Mouse (Mus musculus): Measurements from ENCODE around the gene Atxn2l. TPM values are rescaled to one million over a fixed set of nuclear protein-coding genes. Genes with fewer than 3 reads are reported as not detected.

Atxn2l gene
- polyA plus RNA-seq (2016; fragmentation: Nextera tagmentation; extraction: Ambion mirVana), result 44.8 and 50.2 TPM in 2 replicates

DNA sequence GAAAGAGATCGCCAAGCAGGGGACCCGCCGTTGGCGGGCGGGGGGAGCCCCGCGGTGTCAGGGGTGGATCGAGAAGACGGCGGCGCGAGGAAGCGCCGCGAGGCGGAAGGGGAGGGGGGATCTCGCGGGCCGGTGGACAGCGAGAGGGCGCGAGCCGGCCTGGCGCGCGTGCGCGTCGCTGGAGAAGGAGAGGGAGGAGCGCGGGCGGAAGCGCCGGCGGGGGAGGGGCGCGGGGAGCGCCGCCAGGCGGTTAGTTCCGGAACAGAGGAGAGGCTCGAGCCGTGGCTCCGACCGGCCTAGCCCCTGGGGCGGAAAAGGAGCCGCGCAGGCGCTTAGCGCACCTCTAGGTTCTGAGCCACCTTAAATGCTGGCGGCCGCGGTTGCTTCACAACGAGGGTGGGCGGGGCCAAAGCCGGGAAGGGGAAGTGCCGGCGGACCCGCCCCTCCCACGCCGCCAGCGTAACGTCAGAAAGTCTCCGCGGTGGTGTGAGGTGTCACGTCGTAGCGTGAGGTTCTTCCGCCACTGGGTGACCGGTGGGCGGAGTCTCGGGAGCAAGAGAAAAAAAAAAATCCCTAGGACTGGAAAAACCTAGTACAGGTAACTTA, at the start of gene Atxn2l:
Atxn2l (minus strand) TSS at position 165 of the 606 bp plus-strand sequence.
- peak; percentile 99 for DNase-seq (ENCODE audit: low spot score)
- Histone ChIP-seq H3K4me1 (peaks cover 28% of the 10 kb centered on the region), H3K27me3 (ENCODE audit: low read depth, poor library complexity, severe bottlenecking) (no peaks in the 10 kb centered on the region), H3K4me3 (peak within 1 kb of the TSS; percentile 100), H3K27ac (replicated peaks) (peak within 1 kb of the TSS; percentile 100), H3K36me3 (peaks cover 29% of the 10 kb centered on the region), H3K9me3 (replicated peaks) (no peaks in the 10 kb centered on the region)
- under 1% methylated on average over 70 of the region's 72 CpGs for WGBS

DNA sequence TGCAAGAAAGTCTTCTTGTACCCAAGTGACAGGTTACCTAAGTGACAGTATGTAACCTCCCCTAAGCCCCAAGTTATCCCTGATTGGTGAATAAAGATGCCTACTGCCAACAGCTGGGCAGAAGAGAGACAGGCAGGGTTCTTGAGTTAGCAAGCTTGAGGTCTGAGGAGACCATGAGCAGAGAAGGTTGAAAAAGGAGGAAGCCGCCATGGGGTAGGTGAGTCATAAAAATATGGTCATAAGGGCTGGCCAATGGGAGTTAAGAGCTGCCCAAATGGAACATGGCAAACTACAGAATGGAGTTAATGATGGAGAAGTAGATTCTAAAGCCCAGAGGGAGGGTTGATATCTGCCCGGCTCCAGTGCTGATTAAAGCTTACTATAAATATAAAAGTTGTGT, 42.4 kb upstream of the Atxn2l start:
- H3K27ac ChIP-seq (replicated peaks), result no peak overlapping the region
- WGBS, result 91% methylated on average over 2 of the region's 2 CpGs
- no peaks in the 10 kb centered on the region for H3K4me1 ChIP-seq
- H3K4me3 ChIP-seq, result no peak overlapping the region
- no peak for DNase-seq (ENCODE audit: low spot score)
- H3K36me3 ChIP-seq, result peaks cover 80% of the 10 kb centered on the region
- H3K9me3 ChIP-seq (replicated peaks), result no peaks in the 10 kb centered on the region
- no peaks in the 10 kb centered on the region for H3K27me3 ChIP-seq (ENCODE audit: low read depth, poor library complexity, severe bottlenecking)

DNA sequence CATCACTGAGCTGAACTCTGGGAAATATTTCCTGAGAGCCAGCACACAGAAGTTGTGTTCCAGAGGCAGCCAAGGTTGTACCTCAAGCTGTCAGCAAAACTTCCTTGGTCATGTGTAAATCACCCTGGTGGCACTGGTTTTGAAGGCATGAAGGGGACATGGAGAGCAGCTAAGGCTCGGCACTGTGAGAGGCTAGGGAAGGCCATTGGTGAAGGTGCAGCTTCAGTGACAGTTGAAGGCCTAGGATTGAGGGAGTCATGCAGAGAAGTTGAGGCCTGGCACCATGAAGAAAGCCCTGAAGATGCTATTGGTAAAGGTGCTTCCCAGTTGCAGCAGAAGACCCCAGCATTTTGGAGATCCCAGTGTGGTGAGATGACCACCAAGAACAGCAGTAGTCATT, 38.4 kb upstream of the Atxn2l start:
- H3K9me3 ChIP-seq (replicated peaks), result no peaks in the 10 kb centered on the region
- H3K4me3 ChIP-seq, result no peak overlapping the region
- H3K4me1 ChIP-seq, result no peaks in the 10 kb centered on the region
- no peak for DNase-seq (ENCODE audit: low spot score)
- peaks cover 8% of the 10 kb centered on the region for H3K27me3 ChIP-seq (ENCODE audit: low read depth, poor library complexity, severe bottlenecking)
- H3K36me3 ChIP-seq, result peaks cover 40% of the 10 kb centered on the region
- WGBS, result 74% methylated on average over 1 of the region's 1 CpGs
- no peak overlapping the region for H3K27ac ChIP-seq (replicated peaks)

DNA sequence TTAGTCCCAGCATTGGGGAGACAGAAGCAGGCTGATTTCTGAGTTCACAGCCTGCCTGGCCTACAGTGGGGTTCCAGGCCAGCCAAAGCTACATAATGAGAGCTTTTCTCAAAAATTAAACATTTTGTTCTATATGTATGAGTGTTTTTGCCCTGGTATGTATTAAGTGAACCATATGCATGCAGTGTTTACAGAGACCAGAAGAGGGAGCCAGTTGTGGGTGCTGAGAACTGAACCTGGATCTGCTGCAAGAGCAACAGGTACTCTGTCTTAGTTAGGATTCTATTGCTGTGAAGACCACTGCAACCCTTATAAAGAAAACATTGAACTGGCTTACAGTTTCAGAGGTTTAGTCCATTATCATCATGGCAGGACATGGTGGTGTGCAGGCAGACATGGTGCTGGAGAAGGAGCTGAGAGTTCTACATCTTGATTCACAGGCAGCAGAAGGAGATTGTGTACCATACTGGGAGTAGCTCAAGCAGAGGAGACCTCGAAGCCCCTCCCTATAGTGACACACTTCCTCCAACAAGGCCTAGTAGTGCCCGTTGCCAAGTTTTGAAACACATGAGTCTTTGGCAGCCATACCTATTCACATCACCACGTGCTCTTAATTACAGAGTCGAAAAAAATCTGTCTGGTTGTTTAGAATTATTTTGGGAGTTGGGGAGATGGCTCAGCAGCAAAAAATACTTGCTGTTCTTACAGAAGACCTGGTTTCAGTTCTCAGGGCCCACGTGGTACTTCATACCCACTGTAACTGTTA, 34.8 kb upstream of the Atxn2l start:
- Histone ChIP-seq H3K27ac (replicated peaks) (no peak overlapping the region), H3K27me3 (ENCODE audit: low read depth, poor library complexity, severe bottlenecking) (peaks cover 30% of the 10 kb centered on the region), H3K4me3 (no peak overlapping the region), H3K9me3 (replicated peaks) (no peaks in the 10 kb centered on the region), H3K4me1 (peaks cover 8% of the 10 kb centered on the region), H3K36me3 (peaks cover 7% of the 10 kb centered on the region; the same call in 1 of the 2 replicates)
- 80% methylated on average over 5 of the region's 5 CpGs for WGBS
- DNase-seq (ENCODE audit: low spot score), result no peak

DNA sequence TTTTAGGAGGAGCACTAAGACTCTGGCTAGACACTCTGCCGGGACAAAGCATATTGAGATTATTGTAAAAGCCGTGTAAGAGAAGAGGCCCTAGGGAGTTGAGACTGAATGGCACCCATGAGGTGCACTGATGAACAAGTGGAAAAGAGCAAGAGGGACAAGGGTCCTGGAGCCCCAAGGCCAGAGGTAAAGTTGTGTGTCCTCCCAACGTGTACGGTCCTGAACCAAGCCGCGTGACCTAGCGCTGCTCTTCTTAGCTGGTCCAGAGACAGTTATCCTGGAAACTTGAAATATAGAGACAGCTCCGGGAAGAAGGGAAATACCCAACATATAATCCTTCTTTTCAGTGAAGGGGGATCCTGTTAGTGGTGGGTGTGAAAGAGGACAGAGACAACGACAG, 33.2 kb upstream of the Atxn2l start:
- 56% methylated on average over 9 of the region's 9 CpGs for WGBS
- no peak for DNase-seq (ENCODE audit: low spot score)
- H3K36me3 ChIP-seq, result no peaks in the 10 kb centered on the region
- peaks cover 30% of the 10 kb centered on the region for H3K27me3 ChIP-seq (ENCODE audit: low read depth, poor library complexity, severe bottlenecking)
- peaks cover 8% of the 10 kb centered on the region for H3K4me1 ChIP-seq
- no peak overlapping the region for H3K27ac ChIP-seq (replicated peaks)
- H3K4me3 ChIP-seq, result peak overlapping the region; percentile 64
- H3K9me3 ChIP-seq (replicated peaks), result no peaks in the 10 kb centered on the region

DNA sequence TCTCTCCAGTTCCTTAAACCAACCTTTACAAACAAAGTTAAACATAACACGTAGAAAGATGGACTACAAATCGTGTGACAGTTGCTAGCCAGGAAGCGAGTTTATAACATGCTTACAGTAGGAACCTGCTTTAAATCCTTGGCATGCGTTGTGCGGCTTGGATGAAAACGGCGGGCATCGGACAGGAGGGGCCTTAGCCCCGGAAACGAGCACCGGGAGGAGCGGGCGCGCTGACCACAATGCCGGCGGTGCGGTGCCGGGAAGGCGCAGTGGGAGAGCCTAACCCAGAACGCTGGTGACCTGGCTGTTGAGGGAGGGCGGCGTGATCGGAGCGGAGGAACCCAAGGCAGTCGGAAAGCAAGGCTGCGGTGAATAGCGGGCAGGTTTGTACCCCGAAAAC, 32.5 kb upstream of the Atxn2l start:
- Histone ChIP-seq H3K4me1 (peaks cover 8% of the 10 kb centered on the region), H3K4me3 (peak overlapping the region; percentile 64), H3K36me3 (no peaks in the 10 kb centered on the region), H3K9me3 (replicated peaks) (no peaks in the 10 kb centered on the region), H3K27ac (replicated peaks) (peak overlapping the region; percentile 81), H3K27me3 (ENCODE audit: low read depth, poor library complexity, severe bottlenecking) (peaks cover 30% of the 10 kb centered on the region)
- 2% methylated on average over 28 of the region's 28 CpGs for WGBS
- DNase-seq (ENCODE audit: low spot score), result peak; percentile 57

DNA sequence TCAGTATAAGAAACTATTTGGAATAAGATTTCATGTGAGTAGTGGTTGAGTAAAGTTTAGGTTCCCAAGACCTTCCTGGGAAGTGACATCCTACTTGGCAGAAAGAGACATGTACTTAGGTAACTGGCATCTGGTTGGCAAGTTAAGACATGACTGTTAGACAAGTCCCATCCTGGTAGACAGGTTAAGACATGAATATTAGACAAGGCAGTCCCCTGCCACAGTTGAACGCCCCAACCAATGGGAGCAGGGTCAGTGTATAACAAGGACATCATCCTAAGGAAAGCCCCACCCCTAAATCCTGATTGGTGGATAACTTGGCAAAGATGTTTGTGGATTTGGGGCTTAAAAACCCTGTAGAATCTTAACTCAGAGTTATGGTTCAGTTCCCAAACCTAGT, 30.2 kb upstream of the Atxn2l start:
- no peak for DNase-seq (ENCODE audit: low spot score)
- Histone ChIP-seq H3K4me3 (no peak overlapping the region), H3K27me3 (ENCODE audit: low read depth, poor library complexity, severe bottlenecking) (peaks cover 30% of the 10 kb centered on the region), H3K9me3 (replicated peaks) (no peaks in the 10 kb centered on the region), H3K4me1 (peaks cover 8% of the 10 kb centered on the region), H3K27ac (replicated peaks) (no peak overlapping the region), H3K36me3 (no peaks in the 10 kb centered on the region)
- 85% methylated on average over 1 of the region's 1 CpGs for WGBS

DNA sequence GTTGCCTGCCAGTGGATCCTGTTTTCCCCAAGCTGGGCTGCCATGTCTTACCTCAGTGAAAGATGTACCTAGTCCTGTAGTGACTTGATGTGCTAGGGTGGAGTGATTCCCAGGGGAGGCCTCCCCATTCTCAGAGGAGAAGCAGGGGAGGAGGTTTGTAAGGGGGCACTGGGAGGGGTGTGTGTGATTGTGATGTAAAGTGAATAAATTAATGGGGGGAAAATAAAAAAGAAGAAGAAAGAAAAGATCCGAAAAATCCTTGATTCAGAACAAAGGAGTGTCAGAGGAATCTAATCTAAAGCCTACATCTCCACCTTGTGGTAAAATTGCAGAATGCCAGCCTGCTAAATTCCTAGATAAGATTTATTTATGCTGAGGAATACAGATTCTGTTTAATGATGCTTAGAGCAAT, 24.9 kb upstream of the Atxn2l start:
- no peaks in the 10 kb centered on the region for H3K36me3 ChIP-seq
- H3K4me1 ChIP-seq, result peaks cover 3% of the 10 kb centered on the region
- peak overlapping the region; percentile 88 for H3K27ac ChIP-seq (replicated peaks)
- DNase-seq (ENCODE audit: low spot score), result peak; percentile 49
- no peaks in the 10 kb centered on the region for H3K27me3 ChIP-seq (ENCODE audit: low read depth, poor library complexity, severe bottlenecking)
- H3K9me3 ChIP-seq (replicated peaks), result no peaks in the 10 kb centered on the region
- H3K4me3 ChIP-seq, result no peak overlapping the region
- 17% methylated on average over 1 of the region's 1 CpGs for WGBS

DNA sequence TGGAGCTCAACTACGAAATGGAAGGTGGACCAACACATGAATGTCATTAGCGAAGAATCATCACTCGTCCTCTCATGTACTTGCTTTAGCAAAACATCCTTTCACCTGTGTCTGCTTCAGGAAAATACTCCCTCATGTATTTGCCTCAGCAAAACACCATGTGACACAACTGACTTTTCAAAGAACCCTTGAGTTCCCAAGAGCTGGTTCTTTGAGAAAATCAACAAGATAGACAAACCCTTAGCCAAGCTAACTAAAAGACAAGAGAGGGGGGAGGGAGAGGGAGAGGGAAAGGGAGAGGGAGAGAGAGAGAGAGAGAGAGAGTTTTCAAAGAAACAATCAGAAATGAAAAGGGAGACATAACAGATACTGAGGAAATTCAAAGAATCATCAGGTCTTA, 20.1 kb upstream of the Atxn2l start:
- H3K27me3 ChIP-seq (ENCODE audit: low read depth, poor library complexity, severe bottlenecking), result no peaks in the 10 kb centered on the region
- 91% methylated on average over 3 of the region's 3 CpGs for WGBS
- H3K9me3 ChIP-seq (replicated peaks), result no peaks in the 10 kb centered on the region
- no peak for DNase-seq (ENCODE audit: low spot score)
- no peak overlapping the region for H3K4me3 ChIP-seq
- H3K36me3 ChIP-seq, result no peaks in the 10 kb centered on the region
- no peak overlapping the region for H3K27ac ChIP-seq (replicated peaks)
- peaks cover 7% of the 10 kb centered on the region for H3K4me1 ChIP-seq

DNA sequence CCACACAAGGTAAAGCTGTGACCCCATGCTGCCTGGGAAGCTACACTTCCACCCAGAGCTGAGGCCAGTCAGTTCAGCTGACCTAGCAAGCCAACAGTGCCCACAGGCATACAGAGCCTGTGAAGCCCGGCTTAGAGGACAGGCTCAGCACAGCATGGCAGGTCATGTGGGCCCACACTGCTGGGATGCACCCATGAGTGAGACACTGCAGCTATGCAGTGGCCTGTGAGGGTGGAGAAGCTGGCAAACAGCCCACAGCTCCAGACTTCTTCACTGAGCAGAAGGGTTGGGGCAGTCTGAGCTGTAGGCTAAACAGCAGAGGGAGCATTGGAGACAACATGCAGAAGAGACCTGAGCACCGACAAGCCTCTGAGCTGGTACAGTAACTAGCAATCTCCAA, 16.3 kb upstream of the Atxn2l start:
- H3K4me3 ChIP-seq, result no peak overlapping the region
- H3K9me3 ChIP-seq (replicated peaks), result no peaks in the 10 kb centered on the region
- H3K36me3 ChIP-seq, result no peaks in the 10 kb centered on the region
- H3K27ac ChIP-seq (replicated peaks), result no peak overlapping the region
- no peak for DNase-seq (ENCODE audit: low spot score)
- peaks cover 6% of the 10 kb centered on the region for H3K4me1 ChIP-seq
- WGBS, result 80% methylated on average over 2 of the region's 2 CpGs
- H3K27me3 ChIP-seq (ENCODE audit: low read depth, poor library complexity, severe bottlenecking), result no peaks in the 10 kb centered on the region

DNA sequence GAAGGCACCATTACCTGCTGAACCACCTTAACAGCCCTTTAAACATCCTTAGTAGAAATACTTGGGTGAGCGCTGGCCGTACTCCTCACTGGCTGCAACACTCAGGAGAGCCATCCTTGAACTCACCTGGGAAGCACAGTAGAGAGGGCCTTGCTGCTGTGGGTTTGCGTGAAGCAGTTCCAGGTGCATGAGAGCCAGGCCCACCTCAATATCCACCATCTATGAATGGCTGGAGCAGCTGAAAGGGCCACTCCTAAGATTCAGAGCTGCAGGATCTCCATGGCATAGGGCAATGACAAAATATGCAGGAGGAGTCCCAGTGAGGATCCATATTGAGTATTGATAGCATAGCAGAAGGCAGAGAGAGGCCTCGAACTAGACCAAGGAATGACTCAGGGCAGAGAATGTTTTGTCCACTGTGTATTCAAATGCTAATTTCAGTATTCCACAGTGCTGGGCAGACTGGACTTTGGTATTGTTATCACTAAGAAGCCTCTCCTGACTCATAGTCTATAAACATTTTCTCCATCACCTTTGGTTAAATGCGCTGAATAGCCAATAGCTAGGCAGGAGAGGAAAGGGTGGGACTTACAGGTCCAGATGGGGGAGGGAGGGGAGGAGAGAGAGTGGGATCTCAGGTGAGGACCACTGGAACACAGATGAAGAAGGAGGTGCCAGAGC, 15.2 kb upstream of the Atxn2l start:
- Histone ChIP-seq H3K9me3 (replicated peaks) (no peaks in the 10 kb centered on the region), H3K27ac (replicated peaks) (no peak overlapping the region), H3K4me3 (no peak overlapping the region), H3K36me3 (no peaks in the 10 kb centered on the region), H3K4me1 (peaks cover 6% of the 10 kb centered on the region), H3K27me3 (ENCODE audit: low read depth, poor library complexity, severe bottlenecking) (no peaks in the 10 kb centered on the region)
- no peak for DNase-seq (ENCODE audit: low spot score)
- WGBS, result 82% methylated on average over 5 of the region's 5 CpGs

DNA sequence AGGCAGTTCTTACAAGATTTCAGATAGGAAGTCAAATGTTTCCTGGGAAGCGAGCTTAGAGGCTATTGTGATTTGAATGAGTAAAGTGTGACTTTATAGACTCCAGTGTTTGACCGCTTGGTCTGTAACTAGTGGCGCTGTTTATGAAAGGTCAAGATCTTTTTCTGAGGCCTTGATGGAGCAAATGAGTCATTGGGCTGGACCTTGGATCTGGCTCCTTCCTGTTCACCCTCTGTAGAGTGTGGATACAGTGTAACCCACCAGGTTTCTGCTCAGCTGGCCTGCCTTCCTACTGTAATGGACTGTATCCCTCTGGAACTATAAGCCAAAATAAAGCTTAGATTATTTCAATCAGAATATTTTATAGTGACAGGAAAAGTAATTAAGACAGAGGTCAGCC, 8.1 kb upstream of the Atxn2l start:
- no peak overlapping the region for H3K4me3 ChIP-seq
- no peaks in the 10 kb centered on the region for H3K27me3 ChIP-seq (ENCODE audit: low read depth, poor library complexity, severe bottlenecking)
- H3K27ac ChIP-seq (replicated peaks), result no peak overlapping the region
- DNase-seq (ENCODE audit: low spot score), result no peak
- H3K36me3 ChIP-seq, result no peaks in the 10 kb centered on the region
- H3K4me1 ChIP-seq, result 0 out of 2 replicates have a peak, but pooled peaks cover 4% of the 10 kb centered on the region
- whole genome bisulfite sequencing, result 89% methylated on average over 3 of the region's 3 CpGs
- no peaks in the 10 kb centered on the region for H3K9me3 ChIP-seq (replicated peaks)

Measured in midbrain, embryonic 10.5 days (tissue).